Mouse (Mus musculus): ENCODE measurements around the gene Txlna.

GRCm38 (mm10) chr4:129639221-129639620 is 1.6 kb downstream of the Txlna start:
- TF ChIP-seq EP300 (IDR thresholded peaks at IDR 0.05; ENCODE audit: low read depth in 1 of 2, low read length in 2 of 2) (no peak), RCOR1 (IDR thresholded peaks at IDR 0.05; ENCODE audit: low read depth, low read length) (no peak), CTCF (IDR thresholded peaks at IDR 0.05 in 2 of 3, conservative IDR thresholded peaks at IDR 0.05 in 1 of 3; ENCODE audit: control insufficient read depth in 1 of 3, insufficient read depth in 1 of 3, low read depth in 2 of 3, low read length in 3 of 3, poor library complexity in 1 of 3, severe bottlenecking in 1 of 3) (no peak), USF2 (IDR thresholded peaks at IDR 0.05; ENCODE audit: borderline replicate concordance in 1 of 2, insufficient read depth in 1 of 2, low read depth in 1 of 2, low read length in 2 of 2) (no peak), POLR2A (IDR thresholded peaks at IDR 0.05; ENCODE audit: control insufficient read depth in 1 of 2, insufficient read depth in 1 of 2, low read depth in 1 of 2, low read length in 2 of 2, poor library complexity in 1 of 2) (no peak), POLR2AphosphoS2 (IDR thresholded peaks at IDR 0.05; ENCODE audit: low read length) (no peak), MAZ (IDR thresholded peaks at IDR 0.05; ENCODE audit: low read depth, low read length) (no peak)

All from MEL (cell line).